In the genomic region with DNA sequence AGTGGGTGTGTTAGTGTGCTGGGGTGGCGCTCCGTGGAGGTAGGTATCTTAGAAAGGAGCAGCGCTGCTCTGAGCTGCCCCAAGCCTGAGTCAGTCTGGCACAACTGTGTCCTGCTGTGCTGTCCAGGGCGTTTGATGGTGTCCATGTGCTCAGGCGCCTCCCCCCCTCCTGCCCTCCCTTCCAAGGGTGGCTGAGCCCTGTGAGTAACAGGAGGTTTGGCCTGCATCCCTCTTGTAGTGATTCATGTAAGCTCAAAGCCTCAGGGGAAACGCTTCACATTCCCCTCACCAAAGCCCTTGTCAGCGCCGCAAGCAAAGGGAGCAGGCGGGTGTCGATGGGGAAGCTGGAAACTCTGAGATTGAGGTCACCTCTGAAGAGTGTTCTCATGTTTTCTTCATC, we compare ENCODE assay signal across 8 mouse cellular contexts. TPM values are rescaled to one million over a fixed set of nuclear protein-coding genes. Genes with fewer than 3 reads are reported as not detected.
DNase-seq lines count a peak whose midpoint lies in the region; ATAC-seq and TF ChIP-seq lines count a peak whose summit lies in the region.

No protein-coding gene starts in this region.

- H3K4me2 ChIP-seq in forebrain, embryonic 13.5 days = no peak overlapping the region
- no peak overlapping the region for H3K4me2 ChIP-seq in intestine, embryonic 16.5 days (ENCODE audit: low read depth, low read length)
- no peak overlapping the region for H3K4me2 ChIP-seq in liver, postnatal 0 days (ENCODE audit: low read depth, low read length)

- no peaks in the 10 kb centered on the region for H3K27me3 ChIP-seq in forebrain, embryonic 10.5 days (ENCODE audit: poor library complexity, severe bottlenecking)
- H3K27me3 ChIP-seq in forebrain, embryonic 13.5 days = no peaks in the 10 kb centered on the region
- H3K27me3 ChIP-seq in C2C12 (ENCODE audit: control insufficient read depth, insufficient read depth, insufficient read length) = no peaks in the 10 kb centered on the region
- no peaks in the 10 kb centered on the region for H3K27me3 ChIP-seq in intestine, embryonic 16.5 days (replicated peaks; ENCODE audit: control insufficient read depth, insufficient read depth, low read length)
- H3K27me3 ChIP-seq in liver, postnatal 0 days (ENCODE audit: insufficient read depth, low read length) = no peaks in the 10 kb centered on the region

- no peak overlapping the region for H3K4me3 ChIP-seq in forebrain, embryonic 10.5 days
- no peak overlapping the region for H3K4me3 ChIP-seq in forebrain, embryonic 13.5 days
- no peak overlapping the region for H3K4me3 ChIP-seq in C2C12 (ENCODE audit: insufficient read depth, poor library complexity, severe bottlenecking)
- H3K4me3 ChIP-seq in intestine, embryonic 16.5 days (ENCODE audit: low read length) = no peak overlapping the region
- H3K4me3 ChIP-seq in liver, postnatal 0 days (ENCODE audit: low read depth, low read length) = no peak overlapping the region

- H3ac ChIP-seq in C2C12 (ENCODE audit: control insufficient read depth, insufficient read length, low read depth) = no peak overlapping the region

- no peak overlapping the region for H3K9ac ChIP-seq in forebrain, embryonic 13.5 days
- H3K9ac ChIP-seq in intestine, embryonic 16.5 days (ENCODE audit: low read depth, low read length) = no peak overlapping the region
- H3K9ac ChIP-seq in liver, postnatal 0 days (replicated peaks) = no peak overlapping the region

- H3K36me3 ChIP-seq in forebrain, embryonic 10.5 days (replicated peaks) = peaks cover 95% of the 10 kb centered on the region
- peaks cover 90% of the 10 kb centered on the region for H3K36me3 ChIP-seq in forebrain, embryonic 13.5 days (ENCODE audit: poor library complexity, severe bottlenecking)
- H3K36me3 ChIP-seq in C2C12 (ENCODE audit: control insufficient read depth, insufficient read depth) = peaks cover 54% of the 10 kb centered on the region
- peaks cover 12% of the 10 kb centered on the region for H3K36me3 ChIP-seq in intestine, embryonic 16.5 days (ENCODE audit: control insufficient read depth, insufficient read depth, low read length)
- peaks cover 18% of the 10 kb centered on the region for H3K36me3 ChIP-seq in liver, postnatal 0 days (replicated peaks; ENCODE audit: insufficient read depth, low read length)

- no peak for TF ChIP-seq EP300 in liver, postnatal 0 days (IDR thresholded peaks at IDR 0.05; ENCODE audit: low read depth)

- no peak for DNase-seq in forebrain, embryonic 10.5 days (ENCODE audit: extremely low spot score, low spot score)
- DNase-seq in gastrocnemius, postnatal 10 days = peak; percentile 45
- no peak for DNase-seq in liver, postnatal 0 days
- DNase-seq in right cerebral cortex, postnatal 25 days = no peak
- no peak for DNase-seq in cerebellum, postnatal 10 days

- H3K27ac ChIP-seq in forebrain, embryonic 10.5 days = 0 out of 2 replicates have a peak overlapping the region, but pooled peaks have one; percentile 13
- H3K27ac ChIP-seq in forebrain, embryonic 13.5 days = no peak overlapping the region; the same call in 1 of the 2 replicates
- H3K27ac ChIP-seq in intestine, embryonic 16.5 days (ENCODE audit: low read length) = peak overlapping the region; percentile 9; the same call in 1 of the 2 replicates
- no peak overlapping the region for H3K27ac ChIP-seq in liver, postnatal 0 days (ENCODE audit: low read depth)

- H3K4me1 ChIP-seq in forebrain, embryonic 10.5 days = peaks cover 32% of the 10 kb centered on the region
- peaks cover 13% of the 10 kb centered on the region for H3K4me1 ChIP-seq in forebrain, embryonic 13.5 days
- H3K4me1 ChIP-seq in intestine, embryonic 16.5 days (ENCODE audit: control insufficient read depth, insufficient read depth, low read length) = 0 out of 2 replicates have a peak, but pooled peaks cover 4% of the 10 kb centered on the region
- H3K4me1 ChIP-seq in liver, postnatal 0 days (ENCODE audit: insufficient read depth) = no peaks in the 10 kb centered on the region

- no peak for ATAC-seq in forebrain, embryonic 13.5 days
- ATAC-seq in intestine, embryonic 16.5 days = peak; percentile 43; the same call in 1 of the 2 replicates
- no peak for ATAC-seq in liver, postnatal 0 days

- peaks cover 71% of the 10 kb centered on the region for H3K79me2 ChIP-seq in C2C12 (ENCODE audit: control insufficient read depth, insufficient read depth)

- H3K79me3 ChIP-seq in C2C12 (ENCODE audit: low read depth) = peaks cover 15% of the 10 kb centered on the region

- no peak for TF ChIP-seq CTCF in C2C12 (IDR thresholded peaks at IDR 0.05; ENCODE audit: control insufficient read depth, insufficient read depth, insufficient read length)
- no peak for TF ChIP-seq CTCF in liver, postnatal 0 days (IDR thresholded peaks at IDR 0.05; ENCODE audit: low read depth)

- 72% methylated on average over 10 of the region's 10 CpGs for whole genome bisulfite sequencing in forebrain, embryonic 10.5 days
- 73% methylated on average over 10 of the region's 10 CpGs for WGBS in forebrain, embryonic 13.5 days
- WGBS in intestine, embryonic 16.5 days = 60% methylated on average over 10 of the region's 10 CpGs
- WGBS in liver, postnatal 0 days (ENCODE audit: insufficient replicate concordance) = 82% methylated on average over 10 of the region's 10 CpGs

- H3K9me3 ChIP-seq in forebrain, embryonic 10.5 days = peaks cover 6% of the 10 kb centered on the region; the same call in 1 of the 2 replicates
- 0 out of 2 replicates have a peak, but pooled peaks cover 3% of the 10 kb centered on the region for H3K9me3 ChIP-seq in forebrain, embryonic 13.5 days (replicated peaks)
- H3K9me3 ChIP-seq in intestine, embryonic 16.5 days (ENCODE audit: control insufficient read depth, low read length) = no peaks in the 10 kb centered on the region
- no peaks in the 10 kb centered on the region for H3K9me3 ChIP-seq in liver, postnatal 0 days (ENCODE audit: low read length)

TF ChIP-seq in C2C12, 6 proteins besides CTCF, POLR2A, EP300 and RAD21:
- no peak for TF ChIP-seq CEBPB (IDR thresholded peaks at IDR 0.05; ENCODE audit: low read depth)
- TF ChIP-seq MAX (IDR thresholded peaks at IDR 0.05) = peak; percentile 98
- TF ChIP-seq MYOG (IDR thresholded peaks at IDR 0.05; ENCODE audit: control insufficient read depth, extremely low read depth, insufficient read length) = no peak
- no peak for TF ChIP-seq USF1 (IDR thresholded peaks at IDR 0.05; ENCODE audit: low read depth)
- TF ChIP-seq FOSL1 (IDR thresholded peaks at IDR 0.05; ENCODE audit: insufficient read depth, low read length, poor library complexity, severe bottlenecking) = peak; percentile 12
- TF ChIP-seq MYOD1 (IDR thresholded peaks at IDR 0.05; ENCODE audit: control insufficient read depth, insufficient read length, low read depth) = peak; percentile 51
TF ChIP-seq in C2C12: peak in this region for 3.

RNA-seq across cellular contexts. Expression of a gene that starts 15.8 kb away (rescaled TPM):
- polyA plus RNA-seq in forebrain, embryonic 10.5 days (2016; fragmentation: Nextera tagmentation; extraction: Ambion mirVana) = 118 and 133 TPM in 2 replicates
- 127 TPM in 2 replicates for polyA plus RNA-seq in forebrain, embryonic 13.5 days (2015; fragmentation: Nextera tagmentation; extraction: Ambion mirVana)
- 57.6 TPM for polyA plus RNA-seq in C2C12 (2012; fragmentation: generic; extraction: Trizol)
- 10 to 100 TPM; 34.9 to 35.6 TPM for total RNA-seq in gastrocnemius, postnatal 10 days (2021)
- polyA plus RNA-seq in intestine, embryonic 16.5 days (2015; fragmentation: Nextera tagmentation; extraction: Ambion mirVana) = 159 and 174 TPM in 2 replicates
- polyA plus RNA-seq in liver, postnatal 0 days (2015; fragmentation: Nextera tagmentation; extraction: Ambion mirVana) = 81.0 and 88.0 TPM in 2 replicates

RNA-seq across cellular contexts. Expression of a gene that starts 16.0 kb away (rescaled TPM):
- polyA plus RNA-seq in forebrain, embryonic 10.5 days (2016; fragmentation: Nextera tagmentation; extraction: Ambion mirVana) = 51.9 and 59.2 TPM in 2 replicates
- polyA plus RNA-seq in forebrain, embryonic 13.5 days (2015; fragmentation: Nextera tagmentation; extraction: Ambion mirVana) = 64.5 and 72.9 TPM in 2 replicates
- polyA plus RNA-seq in C2C12 (2012; fragmentation: generic; extraction: Trizol) = 13.5 TPM
- total RNA-seq in gastrocnemius, postnatal 10 days (2021) = 10 to 100 TPM in 1 of 2 experiments, 1 to 10 TPM in 1; 7.7 to 10.1 TPM
- polyA plus RNA-seq in intestine, embryonic 16.5 days (2015; fragmentation: Nextera tagmentation; extraction: Ambion mirVana) = 43.0 and 44.4 TPM in 2 replicates
- polyA plus RNA-seq in liver, postnatal 0 days (2015; fragmentation: Nextera tagmentation; extraction: Ambion mirVana) = 5.1 and 5.4 TPM in 2 replicates

RNA-seq across cellular contexts. Expression of a gene that starts 23.5 kb away (rescaled TPM):
- 23.8 and 28.4 TPM in 2 replicates for polyA plus RNA-seq in forebrain, embryonic 10.5 days (2016; fragmentation: Nextera tagmentation; extraction: Ambion mirVana)
- 83.0 and 105 TPM in 2 replicates for polyA plus RNA-seq in forebrain, embryonic 13.5 days (2015; fragmentation: Nextera tagmentation; extraction: Ambion mirVana)
- polyA plus RNA-seq in C2C12 (2012; fragmentation: generic; extraction: Trizol) = 2.5 TPM
- 1 to 10 TPM; 1.8 to 2.7 TPM for total RNA-seq in gastrocnemius, postnatal 10 days (2021)
- polyA plus RNA-seq in intestine, embryonic 16.5 days (2015; fragmentation: Nextera tagmentation; extraction: Ambion mirVana) = 30.4 and 31.2 TPM in 2 replicates
- polyA plus RNA-seq in liver, postnatal 0 days (2015; fragmentation: Nextera tagmentation; extraction: Ambion mirVana) = 0.36 and 0.38 TPM in 2 replicates

RNA-seq across cellular contexts. Expression of a gene that starts 25.0 kb away (rescaled TPM):
- polyA plus RNA-seq in forebrain, embryonic 10.5 days (2016; fragmentation: Nextera tagmentation; extraction: Ambion mirVana) = 134 and 142 TPM in 2 replicates
- polyA plus RNA-seq in forebrain, embryonic 13.5 days (2015; fragmentation: Nextera tagmentation; extraction: Ambion mirVana) = 142 and 151 TPM in 2 replicates
- 66.0 TPM for polyA plus RNA-seq in C2C12 (2012; fragmentation: generic; extraction: Trizol)
- 10 to 100 TPM; 34.8 to 39.8 TPM for total RNA-seq in gastrocnemius, postnatal 10 days (2021)
- polyA plus RNA-seq in intestine, embryonic 16.5 days (2015; fragmentation: Nextera tagmentation; extraction: Ambion mirVana) = 108 and 111 TPM in 2 replicates
- 56.8 and 57.1 TPM in 2 replicates for polyA plus RNA-seq in liver, postnatal 0 days (2015; fragmentation: Nextera tagmentation; extraction: Ambion mirVana)

RNA-seq across cellular contexts. Expression of a gene that starts 29.3 kb away (rescaled TPM):
- polyA plus RNA-seq in forebrain, embryonic 10.5 days (2016; fragmentation: Nextera tagmentation; extraction: Ambion mirVana) = 13.3 and 14.8 TPM in 2 replicates
- polyA plus RNA-seq in forebrain, embryonic 13.5 days (2015; fragmentation: Nextera tagmentation; extraction: Ambion mirVana) = 7.8 and 9.5 TPM in 2 replicates
- polyA plus RNA-seq in C2C12 (2012; fragmentation: generic; extraction: Trizol) = 15.4 TPM
- 1 to 10 TPM; 3.4 to 3.7 TPM for total RNA-seq in gastrocnemius, postnatal 10 days (2021)
- polyA plus RNA-seq in intestine, embryonic 16.5 days (2015; fragmentation: Nextera tagmentation; extraction: Ambion mirVana) = 56.0 and 65.0 TPM in 2 replicates
- polyA plus RNA-seq in liver, postnatal 0 days (2015; fragmentation: Nextera tagmentation; extraction: Ambion mirVana) = 118 and 141 TPM in 2 replicates

Comparison
In these comparisons a context has a peak if more than half of its experiments do, and no peak if none do; other contexts are left out.
1. H3K27ac ChIP-seq: peak in forebrain, embryonic 10.5 days (single experiment) and intestine, embryonic 16.5 days (single experiment); none in forebrain, embryonic 13.5 days (single experiment) and liver, postnatal 0 days (single experiment).